8 mouse cellular contexts compared by ENCODE assay signal in the genomic region with DNA sequence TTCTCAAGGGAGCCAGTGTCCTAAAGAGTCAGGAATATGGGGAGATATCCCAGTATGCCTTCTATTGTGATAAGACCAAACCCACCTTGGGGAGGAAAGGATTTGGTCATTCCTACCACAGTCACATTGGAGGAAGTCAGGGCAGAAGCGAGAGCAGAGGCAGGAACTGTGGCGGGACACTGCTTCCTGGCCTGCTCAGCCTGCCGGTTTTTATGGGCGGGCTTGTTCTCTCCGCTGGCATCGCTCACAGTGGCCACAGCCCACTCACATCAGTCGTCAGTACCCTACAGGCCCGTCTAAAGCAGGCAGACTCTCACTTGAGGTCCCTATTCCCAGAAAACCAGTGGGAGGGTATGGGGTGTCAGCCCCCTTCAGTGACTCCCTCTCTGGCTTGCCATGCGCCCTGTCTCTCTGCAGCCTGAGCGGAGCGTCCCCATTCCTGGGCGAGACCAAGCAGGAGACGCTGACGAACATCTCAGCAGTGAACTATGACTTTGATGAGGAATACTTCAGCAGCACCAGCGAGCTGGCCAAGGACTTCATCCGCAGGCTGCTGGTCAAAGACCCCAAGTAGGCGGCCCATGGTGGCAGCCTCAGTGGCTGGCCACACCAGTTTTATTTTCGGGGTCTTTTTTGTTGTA. TPM values are rescaled to one million over a fixed set of nuclear protein-coding genes. Genes with fewer than 3 reads are reported as not detected.
DNase-seq lines count a peak whose midpoint lies in the region; ATAC-seq lines count a peak whose summit lies in the region.

No protein-coding gene starts in this region.

- H3K27me3 ChIP-seq in embryonic facial prominence, embryonic 11.5 days (ENCODE audit: control insufficient read depth, insufficient read depth, low read length): peaks cover 18% of the 10 kb centered on the region
- H3K27me3 ChIP-seq in hindbrain, embryonic 12.5 days: peaks cover 30% of the 10 kb centered on the region
- peaks cover 34% of the 10 kb centered on the region for H3K27me3 ChIP-seq in lung, embryonic 15.5 days

- H3K36me3 ChIP-seq in embryonic facial prominence, embryonic 11.5 days (replicated peaks; ENCODE audit: control insufficient read depth, insufficient read depth, low read depth, low read length): 0 out of 2 replicates have a peak, but pooled peaks cover 3% of the 10 kb centered on the region
- peaks cover 32% of the 10 kb centered on the region for H3K36me3 ChIP-seq in hindbrain, embryonic 12.5 days
- H3K36me3 ChIP-seq in lung, embryonic 15.5 days: peaks cover 26% of the 10 kb centered on the region

- no peak for ATAC-seq in embryonic facial prominence, embryonic 11.5 days (replicated peaks; ENCODE audit: insufficient number of reproducible peaks, low FRiP score, low TSS enrichment, low read depth)
- ATAC-seq in hindbrain, embryonic 12.5 days (ENCODE audit: low FRiP score): no peak
- no peak for ATAC-seq in lung, embryonic 15.5 days (ENCODE audit: borderline replicate concordance, extremely low read depth, low FRiP score, low TSS enrichment)

- no peak overlapping the region for H3K27ac ChIP-seq in embryonic facial prominence, embryonic 11.5 days (replicated peaks; ENCODE audit: low read depth, low read length)
- peak overlapping the region; percentile 95; the same call in 1 of the 2 replicates for H3K27ac ChIP-seq in hindbrain, embryonic 12.5 days
- peak overlapping the region; percentile 95 for H3K27ac ChIP-seq in lung, embryonic 15.5 days

- H3K4me3 ChIP-seq in embryonic facial prominence, embryonic 11.5 days (ENCODE audit: low read depth, low read length): no peak overlapping the region; the same call in 1 of the 2 replicates
- H3K4me3 ChIP-seq in hindbrain, embryonic 12.5 days: 0 out of 2 replicates have a peak overlapping the region, but pooled peaks have one; percentile 69
- H3K4me3 ChIP-seq in lung, embryonic 15.5 days: no peak overlapping the region; the same call in 1 of the 2 replicates

- H3K4me1 ChIP-seq in embryonic facial prominence, embryonic 11.5 days (ENCODE audit: control insufficient read depth, insufficient read depth, low read length): peaks cover 6% of the 10 kb centered on the region
- H3K4me1 ChIP-seq in hindbrain, embryonic 12.5 days: peaks cover 26% of the 10 kb centered on the region
- H3K4me1 ChIP-seq in lung, embryonic 15.5 days: peaks cover 32% of the 10 kb centered on the region

- 90% methylated on average over 18 of the region's 18 CpGs for WGBS in embryonic facial prominence, embryonic 11.5 days
- WGBS in hindbrain, embryonic 12.5 days: 93% methylated on average over 18 of the region's 18 CpGs
- 81% methylated on average over 18 of the region's 18 CpGs for WGBS in lung, embryonic 15.5 days

- no peaks in the 10 kb centered on the region for H3K9me3 ChIP-seq in embryonic facial prominence, embryonic 11.5 days (replicated peaks; ENCODE audit: control insufficient read depth, low read length)
- H3K9me3 ChIP-seq in hindbrain, embryonic 12.5 days (replicated peaks): no peaks in the 10 kb centered on the region
- no peaks in the 10 kb centered on the region for H3K9me3 ChIP-seq in lung, embryonic 15.5 days

- peak overlapping the region; percentile 96; the same call in 1 of the 2 replicates for H3K4me2 ChIP-seq in embryonic facial prominence, embryonic 11.5 days (ENCODE audit: low read depth, low read length)
- H3K4me2 ChIP-seq in hindbrain, embryonic 12.5 days (replicated peaks): peak overlapping the region; percentile 95
- H3K4me2 ChIP-seq in lung, embryonic 15.5 days: peak overlapping the region; percentile 96; the same call in 1 of the 2 replicates

- peak; percentile 35 to 57 for DNase-seq in heart, adult 18-20 months
- no peak for DNase-seq in heart, adult 8-10 months (ENCODE audit: low spot score)
- DNase-seq in embryonic facial prominence, embryonic 11.5 days (ENCODE audit: low spot score): no peak
- no peak for DNase-seq in ovary, adult 18-20 months (ENCODE audit: low spot score)
- DNase-seq in layer of hippocampus, adult 9-11 months: no peak
- DNase-seq in cerebellum, adult 8-10 months: no peak

- H3K9ac ChIP-seq in embryonic facial prominence, embryonic 11.5 days (replicated peaks; ENCODE audit: low read length): no peak overlapping the region
- peak overlapping the region; percentile 81; the same call in 1 of the 2 replicates for H3K9ac ChIP-seq in hindbrain, embryonic 12.5 days
- H3K9ac ChIP-seq in lung, embryonic 15.5 days: 0 out of 2 replicates have a peak overlapping the region, but pooled peaks have one; percentile 16

RNA-seq across cellular contexts. Expression of a gene that starts 7.8 kb away (rescaled TPM):
- not detected for total RNA-seq in heart, adult 18-20 months (2021)
- total RNA-seq in heart, adult 8-10 months (2022): not detected
- polyA plus RNA-seq in embryonic facial prominence, embryonic 11.5 days (2014; fragmentation: Nextera tagmentation; extraction: Ambion mirVana): not detected in 2 replicates
- not detected in 2 replicates for polyA plus RNA-seq in hindbrain, embryonic 12.5 days (2016; fragmentation: Nextera tagmentation; extraction: Ambion mirVana)
- 0.16 TPM in 2 replicates for polyA plus RNA-seq in lung, embryonic 15.5 days (2015; fragmentation: Nextera tagmentation; extraction: Ambion mirVana)

RNA-seq across cellular contexts. Expression of a gene that starts 8.7 kb away (rescaled TPM):
- 10 to 100 TPM; 29.9 to 34.5 TPM for total RNA-seq in heart, adult 18-20 months (2021)
- 10 to 100 TPM; 26.3 to 35.5 (median 29.8) TPM for total RNA-seq in heart, adult 8-10 months (2022)
- 47.4 and 49.4 TPM in 2 replicates for polyA plus RNA-seq in embryonic facial prominence, embryonic 11.5 days (2014; fragmentation: Nextera tagmentation; extraction: Ambion mirVana)
- polyA plus RNA-seq in hindbrain, embryonic 12.5 days (2016; fragmentation: Nextera tagmentation; extraction: Ambion mirVana): 86.4 and 94.5 TPM in 2 replicates
- 52.6 and 56.1 TPM in 2 replicates for polyA plus RNA-seq in lung, embryonic 15.5 days (2015; fragmentation: Nextera tagmentation; extraction: Ambion mirVana)

RNA-seq across cellular contexts. Expression of a gene that starts 10.4 kb away (rescaled TPM):
- total RNA-seq in heart, adult 18-20 months (2021): 1 to 10 TPM; 7.1 to 8.8 TPM
- 10 to 100 TPM in 1 of 4 experiments, 1 to 10 TPM in 3; 5.8 to 18.8 (median 8.2) TPM for total RNA-seq in heart, adult 8-10 months (2022)
- not detected in 2 replicates for polyA plus RNA-seq in embryonic facial prominence, embryonic 11.5 days (2014; fragmentation: Nextera tagmentation; extraction: Ambion mirVana)
- not detected in 2 replicates for polyA plus RNA-seq in hindbrain, embryonic 12.5 days (2016; fragmentation: Nextera tagmentation; extraction: Ambion mirVana)
- polyA plus RNA-seq in lung, embryonic 15.5 days (2015; fragmentation: Nextera tagmentation; extraction: Ambion mirVana): 0.11 and 0.30 TPM in 2 replicates

RNA-seq across cellular contexts. Expression of a gene that starts 15.0 kb away (rescaled TPM):
- 1,000 to 10,000 TPM; 1,062 to 1,185 TPM for total RNA-seq in heart, adult 18-20 months (2021)
- 1,000 to 10,000 TPM; 1,076 to 1,267 (median 1,170) TPM for total RNA-seq in heart, adult 8-10 months (2022)
- polyA plus RNA-seq in embryonic facial prominence, embryonic 11.5 days (2014; fragmentation: Nextera tagmentation; extraction: Ambion mirVana): 417 and 424 TPM in 2 replicates
- 539 TPM in 2 replicates for polyA plus RNA-seq in hindbrain, embryonic 12.5 days (2016; fragmentation: Nextera tagmentation; extraction: Ambion mirVana)
- 567 and 596 TPM in 2 replicates for polyA plus RNA-seq in lung, embryonic 15.5 days (2015; fragmentation: Nextera tagmentation; extraction: Ambion mirVana)

RNA-seq across cellular contexts. Expression of a gene that starts 23.7 kb away (rescaled TPM):
- total RNA-seq in heart, adult 18-20 months (2021): 10 to 100 TPM; 16.5 to 16.9 TPM
- total RNA-seq in heart, adult 8-10 months (2022): 10 to 100 TPM; 16.8 to 18.6 (median 17.0) TPM
- 36.1 and 46.5 TPM in 2 replicates for polyA plus RNA-seq in embryonic facial prominence, embryonic 11.5 days (2014; fragmentation: Nextera tagmentation; extraction: Ambion mirVana)
- 56.7 and 59.2 TPM in 2 replicates for polyA plus RNA-seq in hindbrain, embryonic 12.5 days (2016; fragmentation: Nextera tagmentation; extraction: Ambion mirVana)
- polyA plus RNA-seq in lung, embryonic 15.5 days (2015; fragmentation: Nextera tagmentation; extraction: Ambion mirVana): 41.0 and 47.5 TPM in 2 replicates

Comparison
In these comparisons a context has a peak if more than half of its experiments do, and no peak if none do; other contexts are left out.
1. DNase-seq: peak in heart, adult 18-20 months (2 of 2); none in heart, adult 8-10 months (single experiment), embryonic facial prominence, embryonic 11.5 days (single experiment), ovary, adult 18-20 months (single experiment), layer of hippocampus, adult 9-11 months (single experiment) and cerebellum, adult 8-10 months (single experiment).
2. Peak in every context shown above with its lines, with median percentiles within 50 percentile points of each other: H3K4me2 ChIP-seq.